Mouse (Mus musculus): ENCODE results near the gene Pgm1. TPM values are rescaled to one million over a fixed set of nuclear protein-coding genes. Genes with fewer than 3 reads are reported as not detected.

Gene Pgm1
- total and polyA plus RNA-seq, 3 experiments: 6.7 to 28.6 TPM; not detected in 1

DNA sequence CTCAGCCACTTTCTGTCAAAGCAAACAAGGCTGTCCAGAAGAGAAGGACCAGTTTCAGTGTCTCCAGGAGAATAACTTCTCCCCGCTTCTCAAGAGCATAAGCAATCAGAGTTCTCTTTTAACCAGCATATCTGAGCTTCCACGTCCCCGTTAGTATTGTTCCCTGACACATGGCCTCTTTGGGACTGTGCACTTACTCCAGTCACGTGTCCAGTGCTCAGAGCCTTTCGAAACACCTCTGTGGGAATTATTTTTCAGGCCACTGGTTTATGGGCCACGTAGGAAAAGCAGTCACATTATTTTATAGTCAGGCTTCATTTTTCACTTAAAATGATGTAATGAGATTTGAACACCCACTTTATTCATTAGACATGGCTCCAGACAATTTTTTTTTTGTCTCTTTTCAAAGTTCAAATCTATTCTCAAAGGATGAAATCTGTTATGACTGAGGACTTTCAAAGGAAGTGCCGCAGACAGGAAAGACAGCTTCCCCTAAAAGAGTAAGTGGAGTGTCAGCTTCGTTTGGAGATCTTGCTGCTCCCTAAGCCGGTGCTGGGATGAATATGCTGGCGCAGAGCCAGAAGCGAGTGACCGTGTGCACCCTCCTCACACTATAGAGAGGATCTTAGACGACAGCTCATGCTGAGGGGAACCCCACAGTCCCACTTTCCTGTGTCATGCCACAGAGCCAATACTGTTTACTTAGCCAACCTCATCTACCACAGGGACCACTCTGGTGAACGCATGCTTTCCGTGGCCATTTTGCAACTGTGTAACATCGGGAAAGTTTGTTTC lies 10.7 kb downstream of the Pgm1 start:
- no peak for DNase-seq (ENCODE audit: low read depth, low spot score)
- no peaks in the 10 kb centered on the region for H3K4me1 ChIP-seq (ENCODE audit: control insufficient read depth in 1 of 2, insufficient read depth in 2 of 2, low read length in 2 of 2)
- H3K9ac ChIP-seq (ENCODE audit: control insufficient read depth, low read depth, low read length, poor library complexity, severe bottlenecking): no peak overlapping the region
- no peak overlapping the region for H3K27ac ChIP-seq (ENCODE audit: control insufficient read depth, low read depth, low read length)
- TF ChIP-seq POLR2A (IDR thresholded peaks at IDR 0.05; ENCODE audit: control insufficient read depth in 1 of 2, insufficient read depth in 1 of 2, low read depth in 1 of 2, low read length in 2 of 2, poor library complexity in 1 of 2): no peak
- TF ChIP-seq ZNF384 (IDR thresholded peaks at IDR 0.05; ENCODE audit: low read depth, low read length): no peak
- TF ChIP-seq MYB (IDR thresholded peaks at IDR 0.05; ENCODE audit: low read depth, low read length): no peak
- H3K9me3 ChIP-seq (replicated peaks; ENCODE audit: insufficient read depth, low read length): no peaks in the 10 kb centered on the region
- H3K4me3 ChIP-seq (ENCODE audit: control insufficient read depth in 1 of 2, insufficient read depth in 1 of 2, low read depth in 2 of 2, low read length in 2 of 2): no peak overlapping the region
- H3K36me3 ChIP-seq (ENCODE audit: control insufficient read depth in 1 of 2, insufficient read depth in 2 of 2, low read length in 2 of 2): no peaks in the 10 kb centered on the region
- H3K79me2 ChIP-seq (ENCODE audit: control insufficient read depth, insufficient read depth, low read length, poor library complexity): no peaks in the 10 kb centered on the region
- no peaks in the 10 kb centered on the region for H3K27me3 ChIP-seq (ENCODE audit: control insufficient read depth in 1 of 2, insufficient read depth in 2 of 2, low read length in 2 of 2)

- Histone ChIP-seq H3K9ac (ENCODE audit: control insufficient read depth, low read depth, low read length, poor library complexity, severe bottlenecking) (no peak overlapping the region), H3K27ac (ENCODE audit: control insufficient read depth, low read depth, low read length) (no peak overlapping the region), H3K4me3 (ENCODE audit: control insufficient read depth in 1 of 2, insufficient read depth in 1 of 2, low read depth in 2 of 2, low read length in 2 of 2) (peak overlapping the region in 1 of 2 experiments; percentile 7; a peak in 1 of 4 replicates), H3K9me3 (replicated peaks; ENCODE audit: insufficient read depth, low read length) (no peaks in the 10 kb centered on the region), H3K79me2 (ENCODE audit: control insufficient read depth, insufficient read depth, low read length, poor library complexity) (no peaks in the 10 kb centered on the region), H3K36me3 (ENCODE audit: control insufficient read depth in 1 of 2, insufficient read depth in 2 of 2, low read length in 2 of 2) (no peaks in the 10 kb centered on the region; a peak in 1 of 4 replicates), H3K4me1 (ENCODE audit: control insufficient read depth in 1 of 2, insufficient read depth in 2 of 2, low read length in 2 of 2) (no peaks in the 10 kb centered on the region), H3K27me3 (ENCODE audit: control insufficient read depth in 1 of 2, insufficient read depth in 2 of 2, low read length in 2 of 2) (no peaks in the 10 kb centered on the region)
- DNase-seq (ENCODE audit: low read depth, low spot score): no peak
- TF ChIP-seq GATA1 (IDR thresholded peaks at IDR 0.05; ENCODE audit: low read depth, low read length) (no peak), NELFE (IDR thresholded peaks at IDR 0.05; ENCODE audit: low read depth, low read length) (no peak), CTCF (IDR thresholded peaks at IDR 0.05 in 2 of 3, conservative IDR thresholded peaks at IDR 0.05 in 1 of 3; ENCODE audit: control insufficient read depth in 1 of 3, insufficient read depth in 1 of 3, low read depth in 2 of 3, low read length in 3 of 3, poor library complexity in 1 of 3, severe bottlenecking in 1 of 3) (peak in 1 of 3 experiments; percentile 21; a peak in 2 of 6 replicates), E2F4 (IDR thresholded peaks at IDR 0.05; ENCODE audit: borderline replicate concordance, low read depth, low read length) (no peak), RAD21 (IDR thresholded peaks at IDR 0.05; ENCODE audit: low read depth, low read length) (peak; percentile 3; the same call in 1 of the 2 replicates)
These were observed 12.6 kb downstream of the Pgm1 start for GRCm38 (mm10) chr4:99941655-99942414.

- TF ChIP-seq KAT2A (conservative IDR thresholded peaks at IDR 0.05; ENCODE audit: low read depth, low read length) (no peak), MXI1 (IDR thresholded peaks at IDR 0.05; ENCODE audit: low read depth, low read length) (no peak), ZMIZ1 (IDR thresholded peaks at IDR 0.05; ENCODE audit: low read depth, low read length) (no peak), NELFE (IDR thresholded peaks at IDR 0.05; ENCODE audit: low read depth, low read length) (no peak)
- no peaks in the 10 kb centered on the region for H3K9me3 ChIP-seq (replicated peaks; ENCODE audit: insufficient read depth, low read length)
- no peaks in the 10 kb centered on the region for H3K27me3 ChIP-seq (ENCODE audit: control insufficient read depth in 1 of 2, insufficient read depth in 2 of 2, low read length in 2 of 2)
- H3K27ac ChIP-seq (ENCODE audit: control insufficient read depth, low read depth, low read length): no peak overlapping the region
- no peaks in the 10 kb centered on the region; a peak in 1 of 4 replicates for H3K36me3 ChIP-seq (ENCODE audit: control insufficient read depth in 1 of 2, insufficient read depth in 2 of 2, low read length in 2 of 2)
- no peaks in the 10 kb centered on the region for H3K4me1 ChIP-seq (ENCODE audit: control insufficient read depth in 1 of 2, insufficient read depth in 2 of 2, low read length in 2 of 2)
- no peak for DNase-seq (ENCODE audit: low read depth, low spot score)
- no peak overlapping the region for H3K4me3 ChIP-seq (ENCODE audit: control insufficient read depth in 1 of 2, insufficient read depth in 1 of 2, low read depth in 2 of 2, low read length in 2 of 2)
- H3K79me2 ChIP-seq (ENCODE audit: control insufficient read depth, insufficient read depth, low read length, poor library complexity): no peaks in the 10 kb centered on the region
- H3K9ac ChIP-seq (ENCODE audit: control insufficient read depth, low read depth, low read length, poor library complexity, severe bottlenecking): no peak overlapping the region
These were observed 15.4 kb downstream of the Pgm1 start for GRCm38 (mm10) chr4:99944606-99945005.
